Mouse (Mus musculus) heart, embryonic 10.5 days (tissue): ENCODE results near the gene Kpna2. TPM values are rescaled to one million over a fixed set of nuclear protein-coding genes. Genes with fewer than 3 reads are reported as not detected.
A peak's percentile ranks its signal among the peaks of the same experiment; 100 is the strongest.

ENCODE experiments used
- DNase-seq: peaks from one replicate; pipeline ENCODE4 v3.0.0-alpha.2; 2017; ENCODE audit warnings: low spot score
- H3K27ac ChIP-seq: fragments of 300-500 bp; sonication (generic); 2 replicates; pipeline ENCODE4 v1.5.1; 2016; ENCODE audit warnings: mild to moderate bottlenecking
- H3K27me3 ChIP-seq: fragments of 300-500 bp; sonication (generic); 2 replicates; pipeline ENCODE4 v1.6.1; 2016; ENCODE audit warnings: mild to moderate bottlenecking; ENCODE audit not compliant: poor library complexity, insufficient read depth, severe bottlenecking
- H3K36me3 ChIP-seq: fragments of 300-500 bp; sonication (generic); 2 replicates; pipeline ENCODE4 v1.6.1; 2016; ENCODE audit warnings: mild to moderate bottlenecking, moderate library complexity
- H3K4me1 ChIP-seq: fragments of 300-500 bp; sonication (generic); 2 replicates; pipeline ENCODE4 v1.6.1; 2016; ENCODE audit warnings: mild to moderate bottlenecking
- H3K4me3 ChIP-seq: fragments of 300-500 bp; sonication (generic); 2 replicates; pipeline ENCODE4 v1.5.1; 2016; ENCODE audit warnings: mild to moderate bottlenecking, moderate library complexity
- H3K9me3 ChIP-seq: fragments of 300-500 bp; sonication (generic); 2 replicates; pipeline ENCODE4 v1.6.1; 2016; ENCODE audit warnings: mild to moderate bottlenecking, moderate library complexity
- WGBS: fragments of 180-500 bp; shearing (Covaris S2); methylation state at CpG from one replicate; pipeline ENCODE4 v1.1.7; 2016; 5-methylcytosine and 5-hydroxymethylcytosine counted together
- polyA plus RNA-seq: library from polyadenylated mRNA; unstranded; fragments of >200 nt; fragmentation: Nextera tagmentation; extraction: Ambion mirVana; gene quantifications from 2 replicates; pipeline ENCODE4 v1.2.1, GENCODE M21; 2016

Kpna2 gene
- 431 and 488 TPM in 2 replicates for polyA plus RNA-seq

DNA sequence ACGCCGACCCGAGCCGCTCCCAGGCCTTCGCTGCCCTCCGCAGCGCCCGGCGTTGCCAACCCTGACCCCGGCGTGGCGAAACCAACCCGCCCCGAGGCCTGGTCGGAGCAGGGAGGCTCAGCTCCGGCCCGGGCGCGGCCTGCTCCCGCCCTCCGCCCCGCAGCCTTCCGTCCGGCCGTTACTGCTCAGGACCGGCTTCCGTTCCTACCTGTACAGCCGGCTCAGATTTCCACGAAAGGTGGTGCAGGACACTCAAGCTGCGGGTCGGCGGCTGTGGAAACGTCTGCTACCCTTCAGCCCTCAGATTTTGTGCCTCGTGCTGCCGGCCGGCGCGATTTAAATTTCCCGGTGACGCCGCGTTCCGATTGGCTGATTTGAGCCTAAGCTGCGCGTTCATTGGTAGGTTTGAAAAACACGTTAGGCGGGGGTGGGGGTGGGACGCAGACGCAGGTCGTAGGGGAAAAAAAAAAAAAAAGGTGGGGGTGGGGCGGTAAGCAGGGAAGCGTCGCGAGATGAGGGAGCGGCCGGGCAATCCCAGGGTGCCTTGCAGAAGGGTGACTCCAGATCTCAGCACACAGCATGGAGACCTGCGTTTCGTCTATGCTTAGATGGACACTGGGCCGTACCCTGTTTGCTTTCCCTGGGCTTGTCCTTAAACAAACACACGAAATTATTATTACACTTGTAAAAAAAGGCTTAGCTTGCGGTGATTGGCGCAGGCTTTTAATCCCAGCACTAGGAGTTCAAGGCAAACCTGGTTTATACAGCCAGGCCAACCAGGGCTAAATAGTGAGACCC is at the start of gene Kpna2:
TSS of gene Kpna2 (minus strand) at position 391 of the 798 bp plus-strand sequence.
- under 1% methylated on average over 62 of the region's 62 CpGs for WGBS

GRCm38 (mm10) chr11:107046766-107047620 is 47.7 kb upstream of the Kpna2 start:
- 89% methylated on average over 15 of the region's 15 CpGs for WGBS
- H3K27ac ChIP-seq: no peak overlapping the region
- no peaks in the 10 kb centered on the region for H3K4me1 ChIP-seq
- H3K36me3 ChIP-seq: peaks cover 54% of the 10 kb centered on the region
- no peaks in the 10 kb centered on the region for H3K27me3 ChIP-seq
- DNase-seq: no peak
- no peak overlapping the region for H3K4me3 ChIP-seq
- no peaks in the 10 kb centered on the region for H3K9me3 ChIP-seq

More for the DNA sequence above, at the start of gene Kpna2:
- Histone ChIP-seq H3K27ac (peak within 1 kb of the TSS; percentile 99), H3K9me3 (no peaks in the 10 kb centered on the region), H3K27me3 (no peaks in the 10 kb centered on the region), H3K4me1 (peaks cover 19% of the 10 kb centered on the region), H3K36me3 (peaks cover 30% of the 10 kb centered on the region), H3K4me3 (peak within 1 kb of the TSS; percentile 92)
- peak; percentile 96 for DNase-seq

- no peak overlapping the region for H3K27ac ChIP-seq
- H3K4me1 ChIP-seq: no peaks in the 10 kb centered on the region
- H3K36me3 ChIP-seq: peaks cover 57% of the 10 kb centered on the region
- DNase-seq: no peak
- no peaks in the 10 kb centered on the region for H3K9me3 ChIP-seq
- H3K4me3 ChIP-seq: no peak overlapping the region
- WGBS: 92% methylated on average over 4 of the region's 4 CpGs
- no peaks in the 10 kb centered on the region for H3K27me3 ChIP-seq
These were observed 46.2 kb upstream of the Kpna2 start for GRCm38 (mm10) chr11:107045546-107045945.

- no peak overlapping the region for H3K27ac ChIP-seq
- H3K4me3 ChIP-seq: no peak overlapping the region
- 32% methylated on average over 5 of the region's 5 CpGs for WGBS
- peaks cover 68% of the 10 kb centered on the region for H3K36me3 ChIP-seq
- H3K9me3 ChIP-seq: no peaks in the 10 kb centered on the region
- H3K27me3 ChIP-seq: no peaks in the 10 kb centered on the region
- no peaks in the 10 kb centered on the region for H3K4me1 ChIP-seq
- DNase-seq: no peak
These were observed 45.0 kb upstream of the Kpna2 start for GRCm38 (mm10) chr11:107044321-107044720.

DNA sequence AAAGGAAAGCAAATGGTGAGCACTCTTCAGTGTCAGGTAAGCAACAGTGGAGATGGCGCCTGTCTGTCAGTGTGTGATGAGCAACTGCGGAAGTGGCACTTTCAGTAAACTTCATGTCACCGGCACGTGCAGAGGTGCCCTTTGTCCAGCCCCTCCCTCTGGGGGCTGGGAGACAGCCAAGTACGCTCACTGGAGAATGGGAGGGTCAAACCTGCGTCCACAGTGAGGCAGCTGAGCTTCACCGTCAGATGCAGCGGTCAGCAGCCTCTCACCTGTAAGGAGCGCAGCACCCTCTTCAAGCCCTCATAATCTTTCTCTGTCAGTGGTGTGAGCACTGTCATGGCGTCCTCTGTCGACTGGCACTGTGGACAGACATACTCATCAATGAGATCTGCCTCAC is 44.0 kb upstream of the Kpna2 start:
- DNase-seq: no peak
- Histone ChIP-seq H3K4me1 (no peaks in the 10 kb centered on the region), H3K36me3 (peaks cover 78% of the 10 kb centered on the region), H3K27me3 (no peaks in the 10 kb centered on the region), H3K27ac (no peak overlapping the region), H3K9me3 (no peaks in the 10 kb centered on the region), H3K4me3 (no peak overlapping the region)
- 91% methylated on average over 11 of the region's 11 CpGs for WGBS

GRCm38 (mm10) chr11:107041396-107041795 is 42.1 kb upstream of the Kpna2 start:
- no peak overlapping the region for H3K27ac ChIP-seq
- no peak for DNase-seq
- H3K4me3 ChIP-seq: no peak overlapping the region
- H3K9me3 ChIP-seq: no peaks in the 10 kb centered on the region
- H3K27me3 ChIP-seq: no peaks in the 10 kb centered on the region
- no peaks in the 10 kb centered on the region for H3K4me1 ChIP-seq
- peaks cover 83% of the 10 kb centered on the region for H3K36me3 ChIP-seq
- 96% methylated on average over 3 of the region's 3 CpGs for WGBS

DNA sequence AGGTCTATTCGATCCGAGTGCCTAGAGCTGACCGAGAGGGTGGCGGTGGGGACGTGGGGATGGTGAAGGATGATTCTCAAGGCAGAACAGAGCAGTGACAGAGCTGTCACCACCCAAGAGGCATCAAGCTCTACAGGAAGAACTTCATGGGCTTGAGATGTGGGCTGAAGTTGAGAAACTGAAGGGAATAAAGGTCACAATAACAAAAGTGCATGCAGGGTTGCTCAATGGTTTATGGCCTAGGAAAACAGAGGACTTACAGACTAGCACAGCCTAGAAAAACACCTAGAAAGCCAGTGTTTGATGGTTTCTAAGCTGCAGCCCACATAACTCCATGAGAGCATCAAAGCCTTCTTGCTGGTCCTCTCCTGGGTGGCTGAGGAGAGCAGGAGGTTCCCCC is 40.1 kb upstream of the Kpna2 start:
- DNase-seq: no peak
- H3K4me1 ChIP-seq: no peaks in the 10 kb centered on the region
- 89% methylated on average over 5 of the region's 5 CpGs for whole genome bisulfite sequencing
- no peak overlapping the region for H3K27ac ChIP-seq
- H3K27me3 ChIP-seq: no peaks in the 10 kb centered on the region
- no peak overlapping the region for H3K4me3 ChIP-seq
- no peaks in the 10 kb centered on the region for H3K9me3 ChIP-seq
- H3K36me3 ChIP-seq: peaks cover 85% of the 10 kb centered on the region

DNA sequence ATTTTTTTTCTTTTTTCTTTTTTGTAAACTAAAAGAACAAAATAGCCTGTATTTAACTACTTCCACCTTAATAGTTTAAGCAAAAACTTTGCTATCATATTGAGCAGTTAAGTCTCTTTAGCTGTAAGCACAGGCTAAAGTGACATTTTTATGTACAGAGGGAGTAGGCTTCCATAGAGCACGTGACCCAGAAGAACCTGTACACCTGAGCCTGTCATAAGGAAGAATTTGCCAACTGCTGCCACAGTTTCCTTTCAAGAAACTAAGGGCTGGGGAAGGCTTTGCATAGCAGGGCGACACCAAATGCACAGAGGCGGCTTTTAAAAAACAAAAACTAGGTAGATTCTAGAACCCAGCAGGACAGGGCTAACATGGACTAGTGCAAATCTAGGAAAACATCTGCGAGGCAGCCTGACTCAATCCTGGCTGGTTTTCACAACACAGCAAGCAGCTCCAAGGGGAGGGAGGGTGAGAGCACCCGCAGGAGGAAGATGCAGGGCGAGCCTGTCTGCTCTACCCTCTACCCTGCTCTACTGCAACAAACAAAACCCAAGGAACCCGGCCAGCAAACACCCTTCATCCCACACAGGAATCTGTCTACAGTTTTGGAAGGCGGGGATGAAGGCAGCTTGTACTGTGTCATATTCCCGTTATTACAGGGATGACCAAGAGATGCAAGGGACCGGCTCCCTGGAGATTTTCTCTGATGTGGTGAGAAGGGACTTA is 34.9 kb upstream of the Kpna2 start:
- Histone ChIP-seq H3K4me3 (no peak overlapping the region), H3K9me3 (no peaks in the 10 kb centered on the region), H3K36me3 (peaks cover 44% of the 10 kb centered on the region), H3K27ac (no peak overlapping the region), H3K27me3 (no peaks in the 10 kb centered on the region), H3K4me1 (peaks cover 5% of the 10 kb centered on the region; the same call in 1 of the 2 replicates)
- 83% methylated on average over 10 of the region's 10 CpGs for WGBS
- DNase-seq: no peak

- DNase-seq: no peak
- Histone ChIP-seq H3K4me1 (peaks cover 27% of the 10 kb centered on the region), H3K27ac (no peak overlapping the region), H3K27me3 (no peaks in the 10 kb centered on the region), H3K9me3 (no peaks in the 10 kb centered on the region), H3K4me3 (no peak overlapping the region), H3K36me3 (peaks cover 18% of the 10 kb centered on the region)
- 57% methylated on average over 7 of the region's 7 CpGs for WGBS
These were observed 32.3 kb upstream of the Kpna2 start for GRCm38 (mm10) chr11:107031635-107032034.

DNA sequence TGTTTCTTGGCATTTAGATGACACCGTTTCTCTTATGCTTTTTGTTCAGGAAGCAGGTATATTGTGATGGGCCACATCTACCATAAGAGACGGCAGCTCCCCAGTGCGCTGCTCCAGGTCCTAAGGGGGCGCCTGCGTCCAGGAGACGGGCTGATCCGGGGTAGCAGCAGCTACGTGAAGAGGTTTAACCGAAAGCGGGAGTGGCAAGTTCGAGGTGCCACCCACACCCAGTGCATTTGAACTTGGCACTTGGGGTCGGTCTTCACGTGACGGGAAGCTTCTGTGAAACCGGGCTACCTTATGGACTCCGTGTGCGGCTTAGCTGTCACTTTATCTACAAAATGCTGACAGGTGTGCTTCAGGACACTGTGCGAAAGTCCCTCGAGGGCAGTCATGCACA is 30.2 kb upstream of the Kpna2 start:
- DNase-seq: no peak
- WGBS: 50% methylated on average over 19 of the region's 19 CpGs
- Histone ChIP-seq H3K27ac (no peak overlapping the region), H3K9me3 (no peaks in the 10 kb centered on the region), H3K27me3 (peaks cover 16% of the 10 kb centered on the region; the same call in 1 of the 2 replicates), H3K36me3 (peaks cover 2% of the 10 kb centered on the region), H3K4me1 (peaks cover 47% of the 10 kb centered on the region), H3K4me3 (no peak overlapping the region)

DNA sequence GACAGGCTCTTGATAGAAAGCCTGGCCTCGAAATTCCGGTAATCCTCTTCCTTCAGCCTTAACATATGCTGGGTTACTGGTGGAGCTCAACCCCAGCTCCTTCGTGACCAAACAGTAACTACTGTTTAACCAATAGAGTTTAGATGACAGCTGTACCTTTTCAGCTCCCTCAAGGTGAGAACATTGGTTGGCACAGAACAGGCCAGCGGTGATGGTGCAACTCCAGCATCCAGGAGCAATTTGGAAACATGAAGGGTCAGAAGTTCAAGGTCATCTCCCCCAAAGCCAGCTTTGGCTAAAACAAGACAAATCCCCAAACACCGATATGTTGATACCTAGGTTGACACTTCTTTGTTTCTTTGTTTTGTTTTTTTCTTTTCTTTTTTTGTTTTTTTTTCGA is 29.4 kb upstream of the Kpna2 start:
- DNase-seq: no peak
- Histone ChIP-seq H3K27ac (no peak overlapping the region), H3K9me3 (no peaks in the 10 kb centered on the region), H3K4me3 (peak overlapping the region; percentile 77), H3K36me3 (no peaks in the 10 kb centered on the region), H3K4me1 (peaks cover 49% of the 10 kb centered on the region), H3K27me3 (peaks cover 24% of the 10 kb centered on the region)
- 69% methylated on average over 6 of the region's 6 CpGs for WGBS

DNA sequence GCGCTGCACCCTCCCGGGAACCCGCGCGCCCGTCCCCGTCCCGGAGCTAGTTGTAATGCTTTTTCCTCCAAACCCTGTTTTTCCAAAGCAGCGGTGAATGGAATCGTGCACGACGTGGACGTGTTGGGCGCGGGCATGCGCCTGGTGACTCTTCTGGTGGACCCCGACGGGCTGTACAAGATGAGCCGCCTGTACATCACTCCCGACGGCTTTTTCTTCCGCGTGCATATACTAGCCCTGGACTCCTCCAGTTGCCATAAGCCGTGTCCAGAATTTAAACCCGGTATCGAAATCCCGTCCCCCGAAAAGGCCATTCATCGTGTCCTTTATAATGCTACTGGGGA is 28.9 kb upstream of the Kpna2 start:
- Histone ChIP-seq H3K27ac (peak overlapping the region; percentile 92), H3K4me1 (peaks cover 49% of the 10 kb centered on the region), H3K36me3 (no peaks in the 10 kb centered on the region), H3K9me3 (no peaks in the 10 kb centered on the region), H3K27me3 (peaks cover 24% of the 10 kb centered on the region), H3K4me3 (peak overlapping the region; percentile 77)
- 6% methylated on average over 29 of the region's 29 CpGs for WGBS
- no peak for DNase-seq
